Mouse (Mus musculus) heart, embryonic 15.5 days (tissue): ENCODE results near the gene Smarcd1. TPM values are rescaled to one million over a fixed set of nuclear protein-coding genes. Genes with fewer than 3 reads are reported as not detected.
A peak's percentile ranks its signal among the peaks of the same experiment; 100 is the strongest.

Experiments
- ATAC-seq: fragments of 200-750 bp; cut with Nextera tagmentation; replicated peaks from 2 replicates; pipeline ENCODE4 v1.8.0; 2017; ENCODE audit warnings: low read depth, moderate TSS enrichment; ENCODE audit not compliant: insufficient number of reproducible peaks, insufficient read depth, low FRiP score
- H3K27ac ChIP-seq: fragments of 300-500 bp; sonication (generic); 2 replicates; pipeline ENCODE4 v1.5.1; 2015; ENCODE audit warnings: mild to moderate bottlenecking, inconsistent platforms
- H3K27me3 ChIP-seq: fragments of 300-500 bp; sonication (generic); 2 replicates; pipeline ENCODE4 v1.6.1; 2015; ENCODE audit warnings: inconsistent platforms
- H3K36me3 ChIP-seq: fragments of 300-500 bp; sonication (generic); 2 replicates; pipeline ENCODE4 v1.6.1; 2015; ENCODE audit warnings: mild to moderate bottlenecking, inconsistent platforms
- H3K4me1 ChIP-seq: fragments of 300-500 bp; sonication (generic); replicated peaks from 2 replicates; pipeline ENCODE4 v1.6.1; 2015; ENCODE audit warnings: inconsistent platforms
- H3K4me2 ChIP-seq: fragments of 300-500 bp; sonication (generic); 2 replicates; pipeline ENCODE4 v1.6.1; 2015; ENCODE audit warnings: inconsistent platforms, mild to moderate bottlenecking, moderate library complexity
- H3K4me3 ChIP-seq: fragments of 300-500 bp; sonication (generic); 2 replicates; pipeline ENCODE4 v1.5.1; 2015; ENCODE audit warnings: mild to moderate bottlenecking, inconsistent platforms
- H3K9ac ChIP-seq: fragments of 300-500 bp; sonication (generic); 2 replicates; pipeline ENCODE4 v1.6.1; 2015; ENCODE audit warnings: mild to moderate bottlenecking, inconsistent platforms
- H3K9me3 ChIP-seq: fragments of 300-500 bp; sonication (generic); replicated peaks from 2 replicates; pipeline ENCODE4 v1.6.1; 2016; ENCODE audit warnings: inconsistent platforms
- WGBS: fragments of 180-500 bp; shearing (Covaris S2); methylation state at CpG from one replicate; pipeline ENCODE4 v1.1.7; 2015; ENCODE audit warnings: mixed read lengths; 5-methylcytosine and 5-hydroxymethylcytosine counted together
- polyA plus RNA-seq: library from polyadenylated mRNA; unstranded; fragments of >200 nt; fragmentation: Nextera tagmentation; extraction: Ambion mirVana; gene quantifications from 2 replicates; pipeline ENCODE4 v1.2.1, GENCODE M21; 2015

Smarcd1 gene
- polyA plus RNA-seq, 1 experiment from 2014 or later, result 17.7 TPM

- ATAC-seq, result no peak
- Histone ChIP-seq H3K36me3 (no peaks in the 10 kb centered on the region), H3K4me2 (no peak overlapping the region), H3K4me3 (no peak overlapping the region), H3K9me3 (no peaks in the 10 kb centered on the region), H3K9ac (no peak overlapping the region), H3K27me3 (peaks cover 74% of the 10 kb centered on the region), H3K27ac (no peak overlapping the region), H3K4me1 (peaks cover 31% of the 10 kb centered on the region)
- WGBS, result 2% methylated on average over 12 of the region's 12 CpGs
These were observed 33.0 kb upstream of the Smarcd1 start for GRCm38 (mm10) chr15:99668881-99669280.

- Histone ChIP-seq H3K9me3 (no peaks in the 10 kb centered on the region), H3K4me1 (peaks cover 26% of the 10 kb centered on the region), H3K9ac (no peak overlapping the region), H3K4me2 (no peak overlapping the region), H3K27ac (no peak overlapping the region), H3K27me3 (peaks cover 78% of the 10 kb centered on the region), H3K4me3 (no peak overlapping the region), H3K36me3 (no peaks in the 10 kb centered on the region)
- WGBS, result 13% methylated on average over 1 of the region's 1 CpGs
- no peak for ATAC-seq
These were observed 32.5 kb upstream of the Smarcd1 start for GRCm38 (mm10) chr15:99669392-99669791.

- H3K36me3 ChIP-seq, result no peaks in the 10 kb centered on the region
- H3K4me2 ChIP-seq, result peak within 1 kb of the TSS; percentile 97
- ATAC-seq, result peak; percentile 71
- peak within 1 kb of the TSS; percentile 56 for H3K4me3 ChIP-seq
- WGBS, result under 1% methylated on average over 73 of the region's 74 CpGs
- no peak within 1 kb of the TSS for H3K27ac ChIP-seq
- H3K27me3 ChIP-seq, result peaks cover 79% of the 10 kb centered on the region
- peaks cover 17% of the 10 kb centered on the region for H3K4me1 ChIP-seq
- H3K9ac ChIP-seq, result peak within 1 kb of the TSS; percentile 61
- H3K9me3 ChIP-seq, result no peaks in the 10 kb centered on the region
These were observed 31.6 kb upstream of the Smarcd1 start, which contains the start of gene Asic1 for GRCm38 (mm10) chr15:99670154-99670821. Gene Asic1 (plus strand): TSS chr15:99670368.

GRCm38 (mm10) chr15:99670964-99671670 is 30.8 kb upstream of the Smarcd1 start:
- Histone ChIP-seq H3K36me3 (no peaks in the 10 kb centered on the region), H3K4me3 (peak overlapping the region; percentile 56), H3K4me1 (peaks cover 16% of the 10 kb centered on the region), H3K27me3 (peaks cover 75% of the 10 kb centered on the region), H3K9me3 (no peaks in the 10 kb centered on the region), H3K27ac (no peak overlapping the region), H3K9ac (peak overlapping the region; percentile 61), H3K4me2 (peak overlapping the region; percentile 97)
- WGBS, result 9% methylated on average over 14 of the region's 17 CpGs
- ATAC-seq, result no peak

GRCm38 (mm10) chr15:99671783-99672182 is 30.1 kb upstream of the Smarcd1 start:
- Histone ChIP-seq H3K4me3 (no peak overlapping the region), H3K27me3 (peaks cover 71% of the 10 kb centered on the region), H3K9ac (no peak overlapping the region), H3K36me3 (no peaks in the 10 kb centered on the region), H3K4me1 (peaks cover 16% of the 10 kb centered on the region), H3K4me2 (no peak overlapping the region), H3K9me3 (no peaks in the 10 kb centered on the region), H3K27ac (no peak overlapping the region)
- 64% methylated on average over 14 of the region's 14 CpGs for WGBS
- ATAC-seq, result no peak

DNA sequence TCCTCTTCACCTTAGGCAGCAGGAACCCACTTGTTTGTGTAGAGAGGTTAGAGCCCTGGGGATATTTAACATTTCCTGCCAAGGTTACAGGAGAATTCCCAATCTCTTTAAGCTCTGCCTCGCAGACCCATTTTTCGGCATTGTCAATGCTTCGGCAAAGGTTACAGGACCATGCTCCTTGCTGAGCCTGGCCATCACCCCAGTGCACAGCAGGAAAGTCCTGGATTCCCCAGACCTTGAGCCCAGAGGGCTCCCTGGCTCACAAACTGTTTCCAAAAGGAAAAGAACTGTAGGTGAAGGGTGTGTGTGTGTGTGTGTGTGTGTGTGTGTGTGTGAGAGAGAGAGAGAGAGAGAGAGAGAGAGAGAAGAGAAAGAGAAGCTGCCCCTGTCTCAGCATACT is 27.1 kb upstream of the Smarcd1 start:
- H3K9ac ChIP-seq, result no peak overlapping the region
- H3K27me3 ChIP-seq, result peaks cover 74% of the 10 kb centered on the region
- no peak overlapping the region for H3K4me3 ChIP-seq
- no peak for ATAC-seq
- no peak overlapping the region for H3K4me2 ChIP-seq
- no peaks in the 10 kb centered on the region for H3K36me3 ChIP-seq
- no peak overlapping the region for H3K27ac ChIP-seq
- 76% methylated on average over 3 of the region's 3 CpGs for whole genome bisulfite sequencing
- peaks cover 13% of the 10 kb centered on the region for H3K4me1 ChIP-seq
- H3K9me3 ChIP-seq, result no peaks in the 10 kb centered on the region

DNA sequence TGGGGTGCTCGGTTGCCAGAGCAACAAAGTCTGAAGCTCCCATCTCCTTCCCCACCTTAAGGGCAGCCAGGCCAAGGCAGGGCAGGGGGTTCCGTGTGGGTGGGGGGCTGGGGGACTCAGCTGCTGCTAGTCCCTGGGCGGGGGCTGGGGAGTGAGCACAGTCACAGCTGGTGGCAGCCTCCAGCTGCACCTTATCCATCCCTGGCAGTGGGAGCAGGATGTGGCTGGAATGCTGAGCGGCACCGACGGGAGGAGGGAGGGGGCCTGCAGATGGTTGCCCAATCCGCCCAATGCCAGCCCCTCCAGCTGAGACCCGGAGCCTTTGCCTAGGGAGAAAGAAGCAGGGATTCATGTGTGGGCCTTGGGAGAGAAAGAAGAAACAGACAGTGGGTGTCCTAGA is 24.8 kb upstream of the Smarcd1 start:
- H3K27me3 ChIP-seq, result peaks cover 53% of the 10 kb centered on the region
- no peak overlapping the region for H3K9ac ChIP-seq
- no peak overlapping the region for H3K4me3 ChIP-seq
- ATAC-seq, result no peak
- WGBS, result 42% methylated on average over 8 of the region's 8 CpGs
- no peaks in the 10 kb centered on the region for H3K9me3 ChIP-seq
- H3K4me2 ChIP-seq, result no peak overlapping the region
- no peaks in the 10 kb centered on the region for H3K36me3 ChIP-seq
- H3K27ac ChIP-seq, result no peak overlapping the region
- 0 out of 2 replicates have a peak, but pooled peaks cover 3% of the 10 kb centered on the region for H3K4me1 ChIP-seq

DNA sequence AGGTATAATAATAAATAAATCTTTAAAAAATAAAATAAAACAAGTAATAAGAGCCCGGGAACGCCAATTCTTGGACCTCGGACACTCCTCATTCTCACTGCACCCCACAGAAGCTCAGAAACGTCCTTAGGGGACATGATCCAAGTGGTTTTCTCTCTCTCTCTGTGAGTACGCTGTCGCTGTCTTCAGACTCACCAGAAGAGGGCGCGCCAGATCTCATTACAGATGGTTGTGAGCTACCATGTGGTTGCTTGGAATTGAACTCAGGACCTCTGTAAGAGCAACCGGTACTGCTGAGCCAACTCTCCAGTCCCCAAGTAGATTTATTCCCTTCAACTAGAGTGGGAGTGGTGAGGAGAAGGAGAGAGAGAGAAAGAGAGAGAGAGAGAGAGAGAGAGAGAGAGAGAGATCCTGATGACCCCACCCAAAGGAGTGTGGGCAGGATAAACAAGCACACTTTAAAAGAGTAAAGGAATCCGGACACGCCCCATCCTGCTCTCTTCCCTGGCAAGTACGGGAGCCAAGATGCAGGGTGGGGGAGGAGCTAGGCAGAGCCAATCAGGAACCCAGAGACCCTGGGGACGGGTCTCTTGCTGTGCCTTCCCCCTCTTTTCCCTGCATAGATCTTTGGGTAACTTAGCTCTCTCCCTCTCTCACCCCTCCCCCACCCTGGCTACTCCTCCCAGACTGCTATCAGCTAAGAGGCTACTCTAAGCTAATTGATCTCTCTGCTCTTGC is 23.7 kb upstream of the Smarcd1 start:
- Histone ChIP-seq H3K4me1 (0 out of 2 replicates have a peak, but pooled peaks cover 3% of the 10 kb centered on the region), H3K27ac (no peak overlapping the region), H3K27me3 (peaks cover 42% of the 10 kb centered on the region), H3K9ac (no peak overlapping the region), H3K9me3 (no peaks in the 10 kb centered on the region), H3K4me2 (no peak overlapping the region), H3K4me3 (no peak overlapping the region), H3K36me3 (no peaks in the 10 kb centered on the region)
- WGBS, result 19% methylated on average over 13 of the region's 13 CpGs
- ATAC-seq, result no peak

DNA sequence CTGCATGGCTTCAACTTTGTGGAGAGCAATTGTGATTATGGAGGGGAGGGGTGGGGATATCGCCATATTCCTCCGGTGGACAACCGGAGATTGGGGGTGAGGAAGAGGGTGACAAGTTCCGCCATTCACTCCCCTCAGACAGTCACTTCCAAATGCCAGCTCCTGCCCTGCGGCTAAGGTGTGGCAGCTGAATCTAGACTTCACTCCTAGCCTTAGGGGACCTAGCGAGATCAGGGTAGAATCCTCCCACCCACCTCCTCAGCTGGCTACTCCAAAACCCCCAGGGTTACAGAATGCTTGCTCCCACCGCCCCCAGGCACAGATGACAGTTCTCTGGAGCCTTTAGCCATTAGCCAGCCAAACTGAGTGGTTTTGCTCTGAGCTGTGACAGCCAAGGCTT is 22.9 kb upstream of the Smarcd1 start:
- ATAC-seq, result no peak
- Histone ChIP-seq H3K4me2 (no peak overlapping the region), H3K9ac (no peak overlapping the region), H3K27me3 (peaks cover 34% of the 10 kb centered on the region), H3K36me3 (no peaks in the 10 kb centered on the region), H3K9me3 (no peaks in the 10 kb centered on the region), H3K27ac (no peak overlapping the region), H3K4me3 (no peak overlapping the region), H3K4me1 (0 out of 2 replicates have a peak, but pooled peaks cover 3% of the 10 kb centered on the region)
- 62% methylated on average over 7 of the region's 7 CpGs for WGBS

DNA sequence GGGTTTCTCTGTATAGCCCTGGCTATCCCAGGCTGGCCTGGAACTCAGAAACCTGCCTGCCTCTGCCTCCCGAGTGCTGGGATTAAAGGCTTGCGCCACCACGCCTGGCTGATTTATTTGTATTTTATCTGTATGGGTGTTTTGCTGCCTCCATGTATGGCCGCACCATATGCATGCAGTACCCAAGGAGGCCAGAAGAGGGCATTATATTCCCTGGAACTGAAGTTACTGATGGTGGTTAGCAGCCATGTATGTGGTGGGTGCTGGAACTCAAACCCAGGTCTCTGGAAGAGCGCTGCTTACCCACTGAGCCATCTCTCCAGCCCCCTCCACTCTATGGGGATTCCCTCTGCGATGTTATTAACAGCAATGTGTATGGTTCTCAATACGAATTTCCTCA is 19.0 kb upstream of the Smarcd1 start:
- WGBS, result 91% methylated on average over 7 of the region's 7 CpGs
- Histone ChIP-seq H3K27ac (no peak overlapping the region), H3K36me3 (no peaks in the 10 kb centered on the region), H3K9me3 (no peaks in the 10 kb centered on the region), H3K4me1 (0 out of 2 replicates have a peak, but pooled peaks cover 3% of the 10 kb centered on the region), H3K27me3 (peaks cover 22% of the 10 kb centered on the region), H3K4me3 (no peak overlapping the region), H3K9ac (no peak overlapping the region), H3K4me2 (no peak overlapping the region)
- no peak for ATAC-seq

GRCm38 (mm10) chr15:99684156-99684555 is 17.8 kb upstream of the Smarcd1 start:
- WGBS, result 92% methylated on average over 5 of the region's 5 CpGs
- H3K36me3 ChIP-seq, result no peaks in the 10 kb centered on the region
- no peaks in the 10 kb centered on the region for H3K4me1 ChIP-seq
- no peaks in the 10 kb centered on the region for H3K9me3 ChIP-seq
- H3K27me3 ChIP-seq, result peaks cover 14% of the 10 kb centered on the region
- H3K27ac ChIP-seq, result no peak overlapping the region
- no peak for ATAC-seq
- H3K9ac ChIP-seq, result no peak overlapping the region
- H3K4me2 ChIP-seq, result no peak overlapping the region
- no peak overlapping the region for H3K4me3 ChIP-seq
